Mouse (Mus musculus) cerebellum, postnatal 4 days (tissue): Measurements from ENCODE around the gene Pbx1.
A peak's percentile ranks its signal among the peaks of the same experiment; 100 is the strongest.

ENCODE experiments used
- DNase-seq, 2 experiments: peaks; one replicate each; pipeline ENCODE4 v3.0.0; 2022; ENCODE audit warnings: low spot score in 2 of 2, mixed read lengths in 1 of 2

Gene Pbx1

DNA sequence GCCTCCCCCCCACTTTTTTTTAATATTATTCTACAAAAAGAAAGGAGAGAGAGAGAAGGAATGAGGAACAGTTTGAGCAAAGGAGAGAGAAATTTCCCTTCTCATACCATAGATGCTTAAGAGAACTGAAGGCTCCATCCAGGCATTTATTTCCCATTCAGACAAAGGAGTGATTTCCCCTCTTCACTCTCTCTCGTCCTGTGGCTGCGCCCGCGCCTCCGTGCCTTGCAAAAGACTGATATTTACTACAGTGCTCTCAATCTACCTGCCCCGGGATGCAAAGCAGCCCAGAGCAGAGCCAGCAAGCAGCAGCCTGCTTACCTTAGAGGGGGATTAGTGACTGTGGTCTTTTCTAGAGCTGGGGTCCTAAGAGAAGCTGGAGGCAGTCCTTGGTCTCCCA lies 131.6 kb downstream of the Pbx1 start:
- DNase-seq: no peak

DNA sequence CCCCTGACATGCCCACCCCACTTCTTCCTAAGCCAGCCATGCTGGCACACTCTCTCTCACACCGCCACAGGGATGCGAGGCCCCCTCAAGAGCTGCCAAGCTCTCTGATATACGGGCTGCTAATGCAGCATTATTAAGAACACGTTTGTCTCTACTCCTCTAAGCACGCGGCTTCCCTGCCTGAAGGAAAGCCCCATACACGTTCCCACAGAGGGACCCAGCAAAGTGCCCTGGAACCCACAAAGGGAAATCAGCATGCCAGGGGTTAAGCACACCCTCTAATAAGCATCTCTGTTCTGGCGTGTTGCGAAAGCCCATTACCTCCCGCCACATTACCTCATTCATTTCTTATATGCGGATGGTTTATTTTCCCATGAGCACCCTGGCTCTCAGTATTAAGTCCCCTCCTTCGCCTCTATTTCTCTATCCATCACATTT lies 132.1 kb downstream of the Pbx1 start:
- no peak for DNase-seq

DNA sequence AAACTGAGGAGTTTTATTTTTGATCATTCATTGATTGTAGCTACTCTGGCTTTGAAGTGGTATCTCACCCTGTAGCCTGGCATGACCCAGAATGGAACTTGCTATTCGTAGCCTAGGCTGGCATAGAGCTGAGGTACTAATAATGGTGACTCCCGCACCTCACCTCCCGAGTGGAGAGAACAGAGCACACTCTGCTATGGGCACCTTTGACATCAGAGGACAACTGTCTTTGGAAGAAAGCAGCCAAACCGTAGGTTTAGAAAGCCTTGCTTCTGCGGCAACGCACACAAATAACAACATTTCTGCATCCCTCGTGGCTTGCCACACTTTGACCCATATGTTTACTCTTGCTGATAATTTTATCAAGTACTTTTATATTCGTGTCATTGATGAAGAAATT lies 132.9 kb downstream of the Pbx1 start:
- DNase-seq: no peak

DNA sequence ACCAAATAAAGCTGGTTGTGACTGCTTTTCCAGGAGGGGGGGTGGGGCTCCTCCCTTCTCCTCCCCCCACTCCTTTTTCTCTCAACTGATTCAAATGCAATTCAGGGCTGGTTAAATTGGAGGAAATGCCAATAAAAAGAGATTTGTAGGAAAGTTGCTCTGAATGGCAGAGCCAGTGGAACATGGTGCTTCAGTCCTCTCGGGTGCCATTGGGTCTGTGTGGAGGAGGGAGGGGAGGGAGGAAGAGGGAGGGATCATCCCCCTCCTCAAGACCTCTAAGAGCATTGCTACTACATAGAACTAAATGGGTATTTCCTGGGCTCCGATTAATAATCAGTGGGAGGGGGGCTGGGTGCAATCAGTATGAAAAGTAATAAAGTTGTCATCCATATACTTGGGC lies 135.8 kb downstream of the Pbx1 start:
- no peak for DNase-seq

DNA sequence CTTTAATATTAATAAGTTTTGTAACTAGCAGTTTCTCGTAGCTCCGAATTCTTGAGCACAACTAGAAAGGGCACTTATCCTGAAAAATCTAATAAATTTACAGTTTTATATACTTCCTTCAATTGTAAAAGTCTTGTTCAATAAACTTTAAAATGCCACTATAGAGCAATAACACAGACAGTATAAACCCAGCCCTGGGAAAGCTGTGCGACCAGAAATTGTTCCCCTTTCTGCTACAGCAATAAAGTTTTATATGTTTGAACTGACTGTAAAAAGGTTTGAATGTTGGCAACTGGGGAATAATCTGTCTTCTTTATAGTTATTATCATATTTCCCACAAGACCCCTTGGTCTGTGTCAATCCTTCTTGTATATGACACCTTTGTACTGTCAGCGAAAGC lies 136.3 kb downstream of the Pbx1 start:
- DNase-seq: no peak

DNA sequence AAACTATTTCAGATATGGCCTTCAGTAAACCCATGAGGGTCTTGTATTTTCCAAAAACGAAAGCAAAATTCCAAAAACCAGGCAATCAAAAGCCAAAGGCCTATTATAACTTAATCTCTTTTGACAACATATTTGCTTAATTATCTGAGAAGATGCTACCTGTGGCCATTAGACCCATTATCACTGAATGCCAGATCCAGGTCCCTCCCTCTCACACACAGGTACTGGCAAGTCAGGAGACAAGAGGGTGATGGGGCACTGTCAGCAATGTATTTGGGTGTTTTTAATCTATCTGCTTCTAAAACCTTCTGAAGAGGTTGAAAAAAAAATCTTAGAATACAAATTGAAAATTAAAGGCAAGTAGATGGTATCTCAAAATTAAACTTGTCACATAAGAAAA lies 138.4 kb downstream of the Pbx1 start:
- DNase-seq: no peak

DNA sequence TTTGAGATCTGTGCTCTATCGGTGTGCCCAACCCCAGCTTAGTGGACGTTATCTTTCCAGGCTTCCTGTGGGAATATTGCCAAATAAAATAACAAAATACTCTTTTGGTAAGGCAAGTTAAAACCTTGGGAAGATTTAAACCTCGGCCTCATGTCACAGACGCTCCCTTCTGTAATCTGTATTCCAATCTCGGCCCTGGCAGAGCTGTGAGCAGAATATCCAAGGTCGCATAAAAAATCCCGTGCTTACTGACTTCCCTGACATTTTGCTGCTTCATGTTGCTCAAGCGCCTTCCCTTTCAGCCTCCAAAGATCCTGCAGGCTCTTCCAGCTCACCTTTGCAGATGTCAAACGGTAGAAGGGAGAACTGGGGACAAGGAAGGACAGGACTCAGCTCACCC lies 140.0 kb downstream of the Pbx1 start:
- DNase-seq: no peak

DNA sequence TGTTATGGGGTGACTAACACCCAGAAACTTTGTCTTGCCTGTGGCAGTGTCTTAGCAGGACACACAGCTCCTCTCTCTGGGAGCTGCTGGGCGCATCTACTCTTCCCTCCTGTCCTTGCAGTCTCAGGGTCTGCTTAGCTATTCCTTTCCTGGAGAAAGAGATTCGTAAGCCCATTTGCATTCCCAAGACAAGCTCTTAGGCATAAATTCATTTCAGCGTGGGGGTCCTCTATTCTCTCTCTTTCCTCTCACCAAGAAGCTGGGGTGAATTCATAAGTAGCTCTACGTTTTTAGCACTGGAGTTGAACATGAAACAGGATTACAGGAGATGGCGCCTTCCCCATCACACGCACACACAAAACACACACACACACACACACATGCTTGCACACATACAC lies 140.4 kb downstream of the Pbx1 start:
- no peak for DNase-seq

DNA sequence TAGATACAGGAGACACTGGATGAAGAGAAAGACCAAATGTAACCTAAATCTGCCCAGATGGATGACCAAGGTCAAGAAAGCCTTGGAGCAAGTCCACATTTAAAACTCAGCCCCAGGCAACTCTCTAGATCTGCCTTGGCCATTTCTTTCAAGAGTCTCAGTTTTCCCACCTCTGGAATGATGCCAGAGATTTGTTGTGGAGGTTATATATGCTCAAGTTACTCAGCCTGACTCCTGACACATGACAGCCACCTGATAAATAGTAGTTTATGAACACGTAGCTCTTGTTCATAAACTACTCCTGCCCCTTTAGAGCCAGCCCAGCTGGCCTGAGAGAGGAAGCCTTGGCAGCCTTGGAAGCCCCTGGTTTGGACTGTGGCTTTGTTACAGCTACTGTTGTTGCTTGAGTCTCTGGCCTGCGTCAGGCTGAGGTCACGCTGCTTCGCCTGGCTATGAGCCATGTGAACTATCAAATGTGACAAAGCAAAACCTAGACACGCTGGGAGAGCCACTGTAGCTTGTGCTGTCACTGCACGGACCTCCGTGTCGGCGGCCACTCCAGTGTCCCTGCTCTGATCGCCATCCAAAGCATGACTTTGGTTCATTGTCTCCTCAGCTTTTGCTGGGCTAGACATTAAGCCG lies 140.9 kb downstream of the Pbx1 start:
- peak; percentile 27 to 49 for DNase-seq

DNA sequence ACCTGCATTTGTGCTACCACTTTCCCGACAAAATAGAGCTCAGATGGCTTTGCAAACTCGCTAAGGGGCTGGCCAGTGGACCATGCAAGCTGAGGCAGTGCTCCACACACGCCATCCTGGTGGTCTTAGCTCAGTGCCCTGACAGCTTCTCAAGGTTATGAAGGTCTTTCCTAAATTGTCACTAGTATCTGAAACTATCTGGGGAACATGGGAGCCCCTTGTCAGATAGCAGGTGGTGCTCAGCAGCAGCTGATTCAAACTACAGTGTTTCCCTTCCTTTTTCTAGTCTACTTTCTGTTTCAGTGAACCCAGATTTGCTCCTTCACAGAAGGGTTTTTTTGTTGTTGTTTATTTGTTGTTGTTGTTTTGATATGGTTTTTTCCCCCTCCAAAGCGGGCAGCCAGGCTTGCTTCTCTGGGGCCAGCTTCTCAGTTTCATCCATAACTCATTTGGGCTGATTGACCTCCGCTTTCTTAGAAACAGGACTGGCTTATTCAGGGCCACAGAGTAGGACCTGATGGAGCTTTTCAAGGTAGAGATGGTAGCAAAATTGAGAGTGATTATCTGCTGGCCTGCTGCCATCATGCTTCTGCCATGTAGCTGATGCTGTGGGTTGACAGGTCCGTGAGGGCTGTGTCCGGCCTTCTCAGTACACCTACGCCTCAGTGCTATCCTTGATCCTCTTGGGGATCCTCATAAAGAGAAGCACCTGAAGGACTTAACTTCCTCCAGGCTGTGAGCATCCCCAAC lies 141.7 kb downstream of the Pbx1 start:
- DNase-seq: peak in 1 of 2 experiments; percentile 15

DNA sequence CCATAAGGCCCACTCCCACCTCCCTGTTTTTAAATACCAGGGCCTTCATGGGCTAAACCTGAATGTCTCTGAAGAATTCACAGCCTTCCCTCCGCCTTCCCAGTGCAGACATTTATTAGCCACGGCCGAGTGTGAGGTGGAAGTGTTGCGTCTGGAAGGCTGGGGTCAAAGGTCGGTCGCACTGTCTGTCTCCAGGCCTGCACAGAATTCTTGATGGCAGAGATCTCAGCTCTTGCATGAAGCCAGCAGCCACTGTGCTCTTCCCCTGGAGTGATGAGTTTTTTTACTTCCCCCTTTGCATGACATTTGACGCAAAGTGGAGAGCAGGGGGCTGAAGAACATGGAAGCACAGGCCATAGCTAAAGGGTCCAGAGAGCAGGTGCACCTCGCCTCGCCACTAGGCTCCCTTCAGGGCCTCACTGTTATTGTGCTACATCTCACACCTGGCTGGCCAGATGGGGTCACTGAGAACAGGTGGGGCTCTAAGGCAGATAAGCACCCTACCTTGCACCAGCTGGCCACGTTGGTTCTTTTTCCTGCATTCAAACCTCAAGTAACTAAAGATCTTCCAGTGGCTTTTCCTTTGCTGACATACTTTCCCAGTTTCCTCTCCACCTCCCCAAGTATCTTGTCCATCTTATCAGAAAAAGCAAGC lies 143.1 kb downstream of the Pbx1 start:
- no peak for DNase-seq

DNA sequence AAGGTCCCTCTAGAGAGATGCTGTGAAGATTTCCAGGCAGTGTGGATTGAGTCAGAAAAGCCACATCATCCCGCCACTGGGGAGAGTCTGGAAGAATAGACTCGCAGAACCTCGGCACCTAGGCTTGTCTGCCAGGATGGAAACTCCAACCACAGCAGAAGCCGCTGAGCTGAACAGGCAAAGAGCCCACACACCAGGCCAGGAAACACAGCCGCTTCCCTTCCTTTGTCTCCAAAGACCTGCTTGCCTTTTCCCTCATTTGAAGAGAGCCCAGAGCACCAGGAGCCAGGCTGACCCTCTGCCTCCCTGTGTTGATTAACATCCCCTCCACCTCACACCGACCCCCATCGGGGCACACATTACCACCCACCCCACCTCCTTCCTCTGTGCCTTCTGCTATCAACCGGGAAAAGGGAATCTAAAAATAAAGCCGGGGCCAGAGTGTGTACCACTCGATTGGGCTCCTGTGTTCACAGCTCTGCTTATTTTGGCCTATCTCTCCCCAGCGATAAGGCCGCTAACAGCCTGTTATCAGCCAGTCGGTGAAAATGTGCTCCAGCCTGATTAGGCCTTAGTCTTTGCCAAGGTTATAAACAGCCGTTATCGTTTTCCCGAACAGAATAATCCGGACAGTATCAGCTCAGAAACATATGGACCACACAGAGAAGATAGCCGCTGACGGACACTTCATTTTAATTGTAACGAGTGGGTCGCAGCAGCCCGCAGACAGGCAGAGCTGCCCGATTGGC lies 144.1 kb downstream of the Pbx1 start:
- peak in 1 of 2 experiments; percentile 35 for DNase-seq

DNA sequence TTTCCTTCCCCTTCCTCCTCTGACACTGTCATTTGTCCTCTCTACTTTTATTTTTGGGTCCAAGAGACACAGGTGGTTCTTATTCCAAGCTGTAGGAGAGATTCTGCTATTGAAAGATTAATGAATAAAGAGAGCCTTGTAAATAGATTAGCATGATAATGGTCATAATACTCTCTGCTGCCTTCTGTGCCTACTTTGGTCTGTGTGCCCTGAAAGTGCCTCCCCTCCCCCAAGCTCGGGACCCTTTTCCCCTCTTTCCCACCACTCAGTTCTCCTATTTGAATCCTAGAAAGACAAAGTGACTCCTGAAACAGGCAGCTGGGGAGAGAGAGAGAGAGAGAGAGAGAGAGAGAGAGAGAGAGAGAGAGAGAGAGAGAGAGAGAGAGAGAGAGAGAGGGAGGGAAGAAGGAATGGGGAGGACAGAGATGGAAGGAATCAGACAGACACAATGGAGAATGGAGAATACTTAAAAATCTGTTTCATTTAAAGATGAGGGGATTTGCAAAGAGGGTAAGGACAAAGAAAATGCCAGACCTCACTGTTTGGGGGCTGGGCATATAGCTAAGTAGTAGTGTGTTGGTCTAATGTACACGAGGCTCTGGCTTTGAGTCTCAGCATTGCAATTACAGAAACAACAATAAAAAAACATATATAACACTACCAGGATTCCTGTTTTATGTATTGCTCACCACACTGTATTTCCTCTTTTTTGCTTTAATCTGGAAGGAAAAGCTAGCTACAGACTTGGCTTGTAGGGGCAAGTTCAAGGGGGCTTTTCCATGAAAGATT lies 145.0 kb downstream of the Pbx1 start:
- no peak for DNase-seq

DNA sequence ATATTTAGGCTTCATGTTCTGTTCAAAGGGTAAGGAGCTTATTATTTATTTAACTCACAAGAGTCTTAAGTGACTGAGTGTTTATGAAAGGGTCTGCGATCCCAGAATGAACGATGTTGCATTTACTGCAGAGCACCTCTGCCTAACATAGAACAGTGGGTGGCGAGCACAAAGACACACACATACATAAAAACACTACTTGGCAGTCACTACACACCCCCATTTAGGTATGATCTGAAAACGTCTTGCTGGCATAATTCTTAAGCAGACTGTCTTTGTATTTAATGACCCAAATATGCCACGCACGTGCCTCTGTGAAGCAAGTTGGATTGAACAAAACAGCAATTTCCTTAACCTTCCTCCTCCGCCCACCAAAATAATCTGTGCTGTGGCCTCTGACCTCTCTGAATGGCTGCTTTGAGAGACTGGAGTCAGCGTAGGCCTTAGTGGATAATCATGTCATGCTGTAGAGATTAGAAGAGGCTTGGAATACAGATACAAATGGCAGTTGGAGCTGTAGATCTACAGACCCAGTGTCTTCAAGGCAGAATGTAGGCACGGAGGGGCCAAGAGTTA lies 147.4 kb downstream of the Pbx1 start:
- DNase-seq: no peak

DNA sequence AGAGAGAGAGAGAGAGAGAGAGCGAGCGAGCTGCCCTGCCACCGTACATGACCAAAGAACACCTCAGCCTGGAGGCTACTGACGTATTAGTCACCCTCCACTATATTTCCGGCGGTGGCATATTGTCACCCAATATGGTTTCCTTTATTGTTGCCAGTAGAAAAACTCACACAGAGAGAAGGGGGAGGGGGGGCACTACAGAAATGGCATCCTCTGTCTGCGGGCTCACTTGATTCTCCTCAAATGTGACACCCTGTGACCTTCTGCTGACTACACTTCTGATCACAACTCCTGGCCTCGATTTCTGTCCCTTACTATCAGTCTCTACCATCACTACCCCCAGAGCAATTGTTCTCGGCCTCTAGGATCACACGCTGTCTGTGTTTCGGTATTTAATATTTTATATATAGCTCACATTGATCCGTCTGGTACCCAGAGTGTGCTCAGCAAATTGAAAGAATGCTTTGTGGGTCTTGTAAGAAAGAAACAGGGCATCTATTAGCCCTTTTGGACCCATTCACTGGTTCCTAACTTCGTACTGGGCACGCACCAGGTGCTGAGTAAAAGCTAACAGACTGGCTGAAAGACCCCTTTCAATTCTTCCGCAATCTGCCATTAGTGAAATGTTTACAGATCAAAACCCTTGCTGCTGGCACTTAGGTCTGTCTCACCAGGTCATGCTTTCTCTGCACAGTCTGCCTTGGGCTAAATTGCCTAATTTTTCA lies 148.1 kb downstream of the Pbx1 start:
- DNase-seq: no peak

DNA sequence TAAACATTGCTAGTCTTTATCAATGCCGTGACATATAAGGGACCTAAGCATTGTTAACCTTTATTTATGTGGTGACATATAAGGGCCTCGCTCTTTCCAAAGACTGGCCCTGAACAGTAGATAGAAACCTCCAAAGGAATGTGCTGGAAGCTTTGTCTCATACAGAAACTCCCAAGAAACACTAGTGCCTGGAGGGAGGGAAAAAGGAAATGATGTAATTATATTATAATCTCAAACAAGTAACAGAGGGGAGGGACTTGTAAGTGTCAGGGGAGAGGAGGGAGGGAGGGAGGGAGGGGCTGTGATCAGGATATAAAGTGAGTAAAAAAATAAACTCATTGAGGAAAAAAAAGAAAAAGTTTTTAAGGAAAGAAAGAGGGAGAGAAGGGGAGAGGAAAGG lies 148.6 kb downstream of the Pbx1 start:
- DNase-seq: no peak

DNA sequence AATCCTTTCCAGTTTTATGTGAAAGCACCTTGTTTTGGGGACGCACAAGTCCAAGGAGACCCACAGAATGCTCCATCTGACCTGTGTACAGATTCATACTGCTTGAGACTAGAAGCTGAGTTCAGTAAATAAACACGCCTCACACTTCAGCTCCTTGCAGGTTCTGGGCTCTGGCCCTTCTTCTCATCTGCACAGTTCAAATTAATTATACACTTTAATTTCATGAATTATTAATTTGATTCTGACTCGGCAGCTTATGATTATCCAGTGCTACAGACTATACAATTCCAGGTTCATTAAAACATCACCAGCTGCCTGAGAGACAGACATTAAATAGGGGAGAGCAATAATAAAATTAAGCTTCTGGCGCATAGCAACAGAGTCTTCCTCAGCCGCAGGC lies 156.4 kb downstream of the Pbx1 start:
- no peak for DNase-seq

DNA sequence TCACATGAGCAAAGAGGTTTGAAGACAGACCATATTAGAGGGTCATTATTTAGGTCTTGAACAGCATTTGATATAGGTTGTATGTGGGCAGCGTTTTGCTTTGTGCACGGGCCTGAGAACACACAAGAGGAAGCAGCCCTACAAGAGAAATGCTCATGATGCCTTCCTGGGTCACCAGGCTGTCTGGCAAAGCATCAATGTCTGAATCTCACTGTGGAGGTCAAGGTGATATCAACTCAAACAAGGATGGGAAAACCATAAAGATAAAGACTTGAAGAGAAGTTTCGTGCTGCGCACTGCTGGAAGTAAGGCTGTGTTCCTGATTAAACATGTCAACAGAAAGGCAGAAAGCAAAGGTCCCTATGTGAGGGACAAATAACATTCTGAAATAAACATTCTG lies 157.8 kb downstream of the Pbx1 start:
- no peak for DNase-seq

DNA sequence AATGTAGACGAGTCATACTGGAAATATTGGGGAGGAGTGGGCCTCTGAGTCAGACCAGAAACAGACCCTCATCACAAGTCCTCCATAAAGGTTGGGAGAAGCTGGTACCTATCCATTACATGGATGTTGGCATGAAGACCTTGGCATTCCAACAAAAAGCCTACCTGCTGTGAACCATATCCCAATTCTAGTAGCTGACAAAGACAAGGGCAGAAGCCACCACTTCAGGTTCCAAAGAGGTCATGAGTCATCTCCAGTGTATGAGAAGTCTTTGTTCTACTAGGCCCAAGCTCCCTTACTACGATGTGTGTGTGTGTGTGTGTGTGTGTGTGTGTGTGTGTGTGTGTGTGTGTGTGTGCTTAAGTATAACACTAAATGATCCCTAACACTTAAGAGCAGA lies 160.0 kb downstream of the Pbx1 start:
- DNase-seq: no peak

DNA sequence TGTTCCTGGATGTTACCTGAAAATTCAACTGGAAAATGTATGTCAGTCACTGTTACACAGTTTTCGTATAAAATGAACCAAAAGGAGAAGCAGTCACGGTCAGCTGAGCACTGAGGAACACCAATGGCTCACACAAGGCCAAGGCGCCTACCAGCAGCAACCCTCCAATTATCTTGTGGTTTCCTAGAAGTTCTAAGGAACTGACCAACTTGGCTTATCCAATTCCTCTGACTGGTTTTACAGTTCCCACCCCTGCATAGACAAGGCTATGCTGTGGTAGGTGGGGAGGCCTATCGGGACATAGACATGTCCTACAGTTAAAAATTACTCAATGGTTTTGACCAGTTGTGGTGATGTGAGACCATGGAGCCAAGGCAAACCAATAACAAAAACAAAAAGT lies 160.9 kb downstream of the Pbx1 start:
- no peak for DNase-seq
